Mouse (Mus musculus): Measurements from ENCODE around the gene Prss8. TPM values are rescaled to one million over a fixed set of nuclear protein-coding genes. Genes with fewer than 3 reads are reported as not detected.
A peak's percentile ranks its signal among the peaks of the same experiment; 100 is the strongest.

Prss8 gene
- polyA plus RNA-seq, 1 experiment from 2014 or later = 5.8 TPM

- WGBS (ENCODE audit: insufficient replicate concordance) = 55% methylated on average over 4 of the region's 4 CpGs
- peaks cover 65% of the 10 kb centered on the region for H3K36me3 ChIP-seq
- no peaks in the 10 kb centered on the region for H3K9me3 ChIP-seq (replicated peaks)
- peaks cover 23% of the 10 kb centered on the region for H3K4me1 ChIP-seq (replicated peaks)
- H3K27me3 ChIP-seq = no peaks in the 10 kb centered on the region
- DNase-seq (no peak), ATAC-seq (ENCODE audit: low read depth) (no peak)
- H3K4me3 ChIP-seq (replicated peaks) = no peak within 1 kb of the TSS
- 0 out of 2 replicates have a peak within 1 kb of the TSS, but pooled peaks have one; percentile 5 for H3K9ac ChIP-seq
- H3K4me2 ChIP-seq = no peak within 1 kb of the TSS
- H3K27ac ChIP-seq = 0 out of 2 replicates have a peak within 1 kb of the TSS, but pooled peaks have one; percentile 13
These were observed 39.1 kb downstream of the Prss8 start, which contains the start of gene Prss53 for GRCm38 (mm10) chr7:127890798-127891197. Gene Prss53 (minus strand): TSS chr7:127890970.

GRCm38 (mm10) chr7:127888821-127889220, 41.1 kb downstream of the Prss8 start:
- H3K4me1 ChIP-seq (replicated peaks) = peaks cover 20% of the 10 kb centered on the region
- H3K36me3 ChIP-seq = peaks cover 84% of the 10 kb centered on the region

GRCm38 (mm10) chr7:127887781-127888180, 42.1 kb downstream of the Prss8 start:
- Histone ChIP-seq H3K9me3 (replicated peaks) (0 out of 2 replicates have a peak, but pooled peaks cover 5% of the 10 kb centered on the region), H3K4me1 (replicated peaks) (peaks cover 25% of the 10 kb centered on the region), H3K4me2 (no peak overlapping the region), H3K9ac (no peak overlapping the region), H3K4me3 (replicated peaks) (no peak overlapping the region), H3K27me3 (no peaks in the 10 kb centered on the region), H3K36me3 (peaks cover 85% of the 10 kb centered on the region), H3K27ac (no peak overlapping the region)
- 75% methylated on average over 3 of the region's 3 CpGs for WGBS (ENCODE audit: insufficient replicate concordance)
- ATAC-seq (ENCODE audit: low read depth) = no peak
- DNase-seq = no peak

More at GRCm38 (mm10) chr7:127888821-127889220, 41.1 kb downstream of the Prss8 start:
- WGBS (ENCODE audit: insufficient replicate concordance) = 57% methylated on average over 3 of the region's 3 CpGs
- no peak overlapping the region for H3K9ac ChIP-seq
- no peak overlapping the region for H3K4me3 ChIP-seq (replicated peaks)
- no peak overlapping the region for H3K4me2 ChIP-seq
- ATAC-seq (ENCODE audit: low read depth) (no peak), DNase-seq (no peak)
- no peak overlapping the region for H3K27ac ChIP-seq
- H3K27me3 ChIP-seq = no peaks in the 10 kb centered on the region
- H3K9me3 ChIP-seq (replicated peaks) = no peaks in the 10 kb centered on the region

- Histone ChIP-seq H3K4me2 (no peak overlapping the region), H3K9ac (no peak overlapping the region), H3K36me3 (peaks cover 85% of the 10 kb centered on the region), H3K4me3 (replicated peaks) (no peak overlapping the region), H3K4me1 (replicated peaks) (peaks cover 25% of the 10 kb centered on the region), H3K9me3 (replicated peaks) (peaks cover 10% of the 10 kb centered on the region), H3K27ac (no peak overlapping the region), H3K27me3 (no peaks in the 10 kb centered on the region)
- DNase-seq (no peak), ATAC-seq (ENCODE audit: low read depth) (0 out of 2 replicates have a peak, but pooled peaks have one; percentile 15)
- WGBS (ENCODE audit: insufficient replicate concordance) = 83% methylated on average over 8 of the region's 8 CpGs
These were observed 42.7 kb downstream of the Prss8 start for GRCm38 (mm10) chr7:127887191-127887590.

- Histone ChIP-seq H3K9ac (no peak overlapping the region), H3K27me3 (no peaks in the 10 kb centered on the region), H3K36me3 (peaks cover 85% of the 10 kb centered on the region), H3K4me2 (no peak overlapping the region), H3K4me1 (replicated peaks) (peaks cover 25% of the 10 kb centered on the region), H3K4me3 (replicated peaks) (no peak overlapping the region), H3K27ac (peak overlapping the region; percentile 38; the same call in 1 of the 2 replicates), H3K9me3 (replicated peaks) (peaks cover 17% of the 10 kb centered on the region)
- ATAC-seq (ENCODE audit: low read depth) = no peak
- 78% methylated on average over 6 of the region's 6 CpGs for WGBS (ENCODE audit: insufficient replicate concordance)
- DNase-seq = no peak
These were observed 43.4 kb downstream of the Prss8 start for GRCm38 (mm10) chr7:127886551-127886950.

GRCm38 (mm10) chr7:127885951-127886350, 44.0 kb downstream of the Prss8 start:
- no peak overlapping the region for H3K4me3 ChIP-seq (replicated peaks)
- H3K36me3 ChIP-seq = peaks cover 88% of the 10 kb centered on the region
- no peak overlapping the region for H3K9ac ChIP-seq
- DNase-seq (no peak), ATAC-seq (ENCODE audit: low read depth) (no peak)
- peaks cover 25% of the 10 kb centered on the region for H3K4me1 ChIP-seq (replicated peaks)
- peaks cover 23% of the 10 kb centered on the region for H3K9me3 ChIP-seq (replicated peaks)
- H3K27me3 ChIP-seq = no peaks in the 10 kb centered on the region
- peak overlapping the region; percentile 38; the same call in 1 of the 2 replicates for H3K27ac ChIP-seq
- 47% methylated on average over 6 of the region's 6 CpGs for WGBS (ENCODE audit: insufficient replicate concordance)
- H3K4me2 ChIP-seq = no peak overlapping the region

GRCm38 (mm10) chr7:127880431-127880830, 49.5 kb downstream of the Prss8 start:
- Histone ChIP-seq H3K4me1 (replicated peaks) (peaks cover 32% of the 10 kb centered on the region), H3K27ac (no peak overlapping the region), H3K9me3 (replicated peaks) (peaks cover 52% of the 10 kb centered on the region), H3K4me2 (no peak overlapping the region), H3K9ac (no peak overlapping the region), H3K27me3 (no peaks in the 10 kb centered on the region), H3K36me3 (peaks cover 80% of the 10 kb centered on the region), H3K4me3 (replicated peaks) (no peak overlapping the region)
- WGBS (ENCODE audit: insufficient replicate concordance) = 91% methylated on average over 12 of the region's 12 CpGs
- DNase-seq = no peak
- ATAC-seq (ENCODE audit: low read depth) = no peak

GRCm38 (mm10) chr7:127879301-127879700, 50.6 kb downstream of the Prss8 start:
- no peak overlapping the region for H3K27ac ChIP-seq
- H3K36me3 ChIP-seq = peaks cover 70% of the 10 kb centered on the region
- ATAC-seq (ENCODE audit: low read depth) = no peak
- H3K4me3 ChIP-seq (replicated peaks) = no peak overlapping the region
- no peak overlapping the region for H3K4me2 ChIP-seq
- 92% methylated on average over 9 of the region's 9 CpGs for WGBS (ENCODE audit: insufficient replicate concordance)
- no peak for DNase-seq
- no peak overlapping the region for H3K9ac ChIP-seq
- peaks cover 52% of the 10 kb centered on the region for H3K9me3 ChIP-seq (replicated peaks)
- no peaks in the 10 kb centered on the region for H3K27me3 ChIP-seq
- peaks cover 33% of the 10 kb centered on the region for H3K4me1 ChIP-seq (replicated peaks)

GRCm38 (mm10) chr7:127876467-127877348, 53.2 kb downstream of the Prss8 start, which contains the start of gene Zfp668:
Gene Zfp668 (minus strand): TSS chr7:127876828.
- Histone ChIP-seq H3K4me2 (peak within 1 kb of the TSS; percentile 87), H3K9me3 (replicated peaks) (peaks cover 37% of the 10 kb centered on the region), H3K27me3 (no peaks in the 10 kb centered on the region), H3K36me3 (peaks cover 54% of the 10 kb centered on the region), H3K4me1 (replicated peaks) (peaks cover 40% of the 10 kb centered on the region), H3K4me3 (replicated peaks) (peak within 1 kb of the TSS; percentile 93), H3K9ac (peak within 1 kb of the TSS; percentile 98), H3K27ac (peak within 1 kb of the TSS; percentile 96)
- WGBS (ENCODE audit: insufficient replicate concordance) = under 1% methylated on average over 60 of the region's 60 CpGs
- peak; percentile 84 for DNase-seq
- peak; percentile 76 for ATAC-seq (ENCODE audit: low read depth)

GRCm38 (mm10) chr7:127876041-127876466, 53.9 kb downstream of the Prss8 start, which contains the start of gene Zfp646:
Gene Zfp646 (plus strand): TSS chr7:127876221.
- Histone ChIP-seq H3K4me3 (replicated peaks) (peak within 1 kb of the TSS; percentile 93), H3K36me3 (peaks cover 54% of the 10 kb centered on the region), H3K4me1 (replicated peaks) (peaks cover 42% of the 10 kb centered on the region), H3K9ac (peak within 1 kb of the TSS; percentile 98), H3K4me2 (peak within 1 kb of the TSS; percentile 87), H3K27ac (peak within 1 kb of the TSS; percentile 96), H3K9me3 (replicated peaks) (peaks cover 30% of the 10 kb centered on the region), H3K27me3 (no peaks in the 10 kb centered on the region)
- under 1% methylated on average over 41 of the region's 41 CpGs for WGBS (ENCODE audit: insufficient replicate concordance)
- DNase-seq (peak; percentile 74), ATAC-seq (ENCODE audit: low read depth) (peak; percentile 81)

All from liver, embryonic 13.5 days (tissue).